Mouse (Mus musculus) hindbrain, embryonic 16.5 days (tissue): ENCODE data around the gene Tbc1d9b. TPM values are rescaled to one million over a fixed set of nuclear protein-coding genes. Genes with fewer than 3 reads are reported as not detected.

ENCODE experiments used
- ATAC-seq: fragments of 200-750 bp; cut with Nextera tagmentation; 2 replicates; pipeline ENCODE4 v1.8.0; 2017; ENCODE audit warnings: moderate TSS enrichment, moderate library complexity
- H3K27ac ChIP-seq: fragments of 300-500 bp; sonication (generic); 2 replicates; pipeline ENCODE4 v1.5.1; 2014; ENCODE audit warnings: low read depth, mild to moderate bottlenecking, control low read depth, low read length, moderate library complexity
- H3K27me3 ChIP-seq: fragments of 300-500 bp; sonication (generic); replicated peaks from 2 replicates; pipeline ENCODE4 v1.6.1; 2014; ENCODE audit warnings: low read length; ENCODE audit not compliant: control insufficient read depth, insufficient read depth
- H3K36me3 ChIP-seq: fragments of 300-500 bp; sonication (generic); 2 replicates; pipeline ENCODE4 v1.6.1; 2014; ENCODE audit warnings: mild to moderate bottlenecking, low read length, moderate library complexity, mixed read lengths; ENCODE audit not compliant: control insufficient read depth, insufficient read depth
- H3K4me1 ChIP-seq: fragments of 300-500 bp; sonication (generic); 2 replicates; pipeline ENCODE4 v1.6.1; 2014; ENCODE audit warnings: low read depth, low read length; ENCODE audit not compliant: control insufficient read depth, insufficient read depth
- H3K4me2 ChIP-seq: fragments of 300-500 bp; sonication (generic); 2 replicates; pipeline ENCODE4 v1.6.1; 2014; ENCODE audit warnings: mild to moderate bottlenecking, low read length, control low read depth, moderate library complexity
- H3K4me3 ChIP-seq: fragments of 300-500 bp; sonication (generic); 2 replicates; pipeline ENCODE4 v1.5.1; 2014; ENCODE audit warnings: mild to moderate bottlenecking, low read length, control low read depth, moderate library complexity
- H3K9ac ChIP-seq: fragments of 300-500 bp; sonication (generic); 2 replicates; pipeline ENCODE4 v1.6.1; 2014; ENCODE audit warnings: low read depth, mild to moderate bottlenecking, control low read depth, low read length, moderate library complexity
- H3K9me3 ChIP-seq: fragments of 300-500 bp; sonication (generic); 2 replicates; pipeline ENCODE4 v1.6.1; 2014; ENCODE audit warnings: mild to moderate bottlenecking, low read length, moderate library complexity; ENCODE audit not compliant: control insufficient read depth
- WGBS: fragments of 180-500 bp; shearing (Covaris S2); extraction: QIAGEN DNeasy Blood & Tissue Kit; methylation state at CpG from one replicate; pipeline ENCODE4 v1.1.7; 2014; 5-methylcytosine and 5-hydroxymethylcytosine counted together
- polyA plus RNA-seq: library from polyadenylated mRNA; unstranded; fragments of >200 nt; fragmentation: Nextera tagmentation; extraction: Ambion mirVana; gene quantifications from 2 replicates; pipeline ENCODE4 v1.2.1, GENCODE M21; 2015

Gene Tbc1d9b
- polyA plus RNA-seq, 1 experiment from 2014 or later, result 36.0 TPM

DNA sequence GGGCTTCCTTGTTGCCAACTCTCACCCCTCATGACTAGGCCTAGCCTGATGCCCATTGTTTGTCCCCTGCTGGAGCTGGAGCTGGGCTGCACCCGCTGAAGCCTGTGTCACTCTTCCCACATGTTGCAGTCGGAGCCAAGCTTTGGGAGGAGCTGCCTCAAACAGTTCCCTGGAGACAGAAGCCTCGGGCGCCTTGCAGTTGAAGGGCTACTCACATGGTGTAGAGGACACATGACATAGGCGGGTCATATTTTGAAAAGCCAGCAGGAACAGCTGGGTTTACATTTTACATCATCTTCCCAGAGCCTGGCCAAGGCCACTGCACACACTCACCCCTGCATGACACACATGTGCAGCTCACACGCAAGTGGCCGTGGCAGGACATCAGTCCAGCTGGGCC lies 18.0 kb downstream of the Tbc1d9b start:
- H3K9me3 ChIP-seq, result no peaks in the 10 kb centered on the region
- H3K4me1 ChIP-seq, result no peaks in the 10 kb centered on the region
- H3K27me3 ChIP-seq, result no peaks in the 10 kb centered on the region
- peaks cover 68% of the 10 kb centered on the region for H3K36me3 ChIP-seq
- WGBS, result 88% methylated on average over 7 of the region's 7 CpGs
- no peak for ATAC-seq
- H3K4me2 ChIP-seq, result no peak overlapping the region
- no peak overlapping the region for H3K27ac ChIP-seq
- no peak overlapping the region for H3K4me3 ChIP-seq
- H3K9ac ChIP-seq, result no peak overlapping the region

DNA sequence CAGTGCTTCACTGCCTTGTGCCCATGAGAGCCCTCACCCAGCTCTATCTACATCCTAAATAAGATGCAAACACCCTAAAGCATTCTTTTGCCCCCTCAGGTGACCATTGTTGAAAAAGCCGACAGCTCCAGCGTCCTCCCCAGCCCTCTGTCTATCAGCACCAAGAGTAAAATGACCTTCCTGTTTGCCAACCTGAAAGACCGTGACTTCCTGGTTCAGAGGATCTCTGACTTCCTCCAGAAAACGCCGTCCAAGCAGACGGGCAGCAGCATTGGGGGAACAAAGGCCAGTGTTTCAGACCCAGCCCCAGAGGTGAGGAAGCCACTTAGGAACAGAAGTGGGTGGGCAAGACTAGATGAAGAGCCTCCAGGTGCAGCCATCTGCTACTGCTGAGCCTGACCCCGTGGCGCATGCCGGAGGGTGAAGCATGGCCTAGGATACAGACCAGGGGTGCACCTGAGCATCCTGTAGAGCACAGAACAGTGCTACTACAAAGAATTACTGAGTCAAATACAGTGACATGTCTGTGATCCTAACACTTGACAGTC lies 18.5 kb downstream of the Tbc1d9b start:
- Histone ChIP-seq H3K4me3 (no peak overlapping the region), H3K9ac (no peak overlapping the region), H3K27me3 (no peaks in the 10 kb centered on the region), H3K4me1 (no peaks in the 10 kb centered on the region), H3K4me2 (no peak overlapping the region), H3K36me3 (peaks cover 70% of the 10 kb centered on the region), H3K9me3 (no peaks in the 10 kb centered on the region), H3K27ac (no peak overlapping the region)
- ATAC-seq, result no peak
- WGBS, result 88% methylated on average over 9 of the region's 9 CpGs

DNA sequence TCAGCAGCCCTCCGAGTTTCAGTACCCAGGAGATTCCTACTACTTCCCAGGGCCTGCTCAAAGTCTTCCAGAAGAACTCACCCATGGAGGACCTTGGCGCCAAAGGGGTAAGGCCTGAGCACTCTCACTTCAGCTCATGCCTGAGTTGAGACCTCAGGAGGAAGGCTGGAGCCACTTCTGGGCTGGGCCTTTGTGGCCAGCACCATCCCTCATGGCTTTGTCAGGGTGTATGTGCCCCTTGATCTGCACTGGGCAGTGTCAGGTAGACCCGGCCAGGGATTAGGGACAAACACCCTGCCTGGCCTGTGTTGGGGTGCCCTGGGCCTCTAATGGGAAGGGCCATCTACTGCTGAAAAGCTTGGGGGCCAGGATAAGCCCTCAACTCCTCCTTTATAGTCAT lies 20.2 kb downstream of the Tbc1d9b start:
- Histone ChIP-seq H3K4me3 (no peak overlapping the region), H3K9ac (no peak overlapping the region), H3K36me3 (peaks cover 61% of the 10 kb centered on the region), H3K9me3 (no peaks in the 10 kb centered on the region), H3K4me2 (no peak overlapping the region), H3K27me3 (no peaks in the 10 kb centered on the region), H3K27ac (no peak overlapping the region), H3K4me1 (no peaks in the 10 kb centered on the region)
- no peak for ATAC-seq
- 80% methylated on average over 3 of the region's 3 CpGs for WGBS

DNA sequence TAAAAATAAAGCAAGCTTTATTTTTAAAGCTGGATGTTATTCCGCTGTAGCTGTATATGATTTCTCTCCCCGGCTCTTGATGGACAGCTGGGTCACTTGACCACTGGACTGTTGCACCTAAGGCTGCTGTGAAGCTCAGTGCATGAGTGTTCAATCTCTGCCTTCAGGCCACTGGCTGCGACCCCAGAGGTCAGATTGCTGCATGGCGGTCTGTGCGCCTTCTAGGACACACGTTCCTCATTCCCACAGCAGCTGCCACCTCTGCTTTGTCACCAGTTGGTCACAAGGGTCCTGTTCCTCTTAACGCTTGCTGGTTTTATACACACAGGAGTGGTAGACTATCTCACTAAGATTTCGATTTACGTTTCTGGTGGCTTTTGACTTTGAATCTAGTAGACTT lies 23.0 kb downstream of the Tbc1d9b start:
- Histone ChIP-seq H3K4me3 (no peak overlapping the region), H3K9me3 (no peaks in the 10 kb centered on the region), H3K27ac (no peak overlapping the region), H3K4me2 (no peak overlapping the region), H3K27me3 (no peaks in the 10 kb centered on the region), H3K4me1 (no peaks in the 10 kb centered on the region), H3K36me3 (peaks cover 76% of the 10 kb centered on the region), H3K9ac (no peak overlapping the region)
- 67% methylated on average over 9 of the region's 9 CpGs for WGBS
- no peak for ATAC-seq

DNA sequence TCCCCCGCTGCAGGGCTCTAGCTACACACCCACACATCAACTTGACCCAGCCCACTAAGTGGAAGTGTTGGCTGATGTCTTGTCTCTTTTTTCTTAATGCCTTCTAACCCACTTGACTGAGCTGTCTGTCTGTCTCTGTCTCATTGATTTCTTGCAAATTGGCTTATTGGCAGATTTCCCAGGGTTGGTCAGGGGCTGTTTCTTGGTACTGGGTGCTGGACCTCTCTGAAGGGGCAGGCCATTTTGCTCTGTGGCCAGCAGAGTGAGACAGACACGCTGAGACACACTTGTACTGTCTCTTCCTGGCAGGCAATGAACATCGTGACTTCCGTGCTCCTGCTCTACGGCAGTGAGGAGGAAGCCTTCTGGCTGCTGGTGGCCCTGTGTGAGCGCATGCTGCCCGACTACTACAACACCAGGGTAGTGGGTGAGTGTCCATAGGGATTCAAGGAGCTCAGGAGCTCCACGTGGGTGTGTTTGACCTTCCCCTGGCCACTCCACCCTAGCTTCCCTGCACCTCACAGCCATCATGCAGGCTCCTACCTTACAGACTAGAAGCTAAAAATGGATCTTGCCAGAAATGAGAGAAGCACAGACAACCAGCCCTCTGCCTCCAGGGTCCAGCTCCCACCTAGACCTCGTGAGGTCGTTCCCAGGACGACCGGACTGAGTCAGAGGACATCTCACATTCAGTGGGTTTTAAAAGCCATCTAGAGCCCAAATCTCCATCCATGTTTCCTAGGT lies 23.8 kb downstream of the Tbc1d9b start:
- Histone ChIP-seq H3K9ac (no peak overlapping the region), H3K27ac (no peak overlapping the region), H3K27me3 (no peaks in the 10 kb centered on the region), H3K4me3 (no peak overlapping the region), H3K4me1 (no peaks in the 10 kb centered on the region), H3K4me2 (no peak overlapping the region), H3K36me3 (peaks cover 70% of the 10 kb centered on the region), H3K9me3 (no peaks in the 10 kb centered on the region)
- no peak for ATAC-seq
- WGBS, result 85% methylated on average over 12 of the region's 12 CpGs

DNA sequence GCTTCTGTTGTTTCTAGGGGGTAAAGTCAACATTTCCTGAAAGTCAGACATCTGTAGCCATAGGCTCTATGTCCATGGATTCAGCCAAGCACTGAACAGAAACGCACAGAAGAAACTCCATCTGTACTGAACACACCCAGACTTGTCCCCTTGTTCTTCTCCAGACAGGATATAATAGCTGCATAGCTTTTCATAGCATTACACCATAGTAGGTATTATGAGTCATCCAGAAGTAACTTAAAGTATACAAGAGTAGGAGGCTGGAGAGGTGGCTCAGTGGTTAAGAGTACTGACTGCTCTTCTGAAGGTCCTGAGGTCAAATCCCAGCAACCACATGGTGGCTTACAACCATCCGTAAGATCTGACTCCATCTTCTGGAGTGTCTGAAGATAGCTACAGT lies 24.6 kb downstream of the Tbc1d9b start:
- Histone ChIP-seq H3K9me3 (no peaks in the 10 kb centered on the region), H3K27ac (no peak overlapping the region), H3K27me3 (no peaks in the 10 kb centered on the region), H3K4me3 (no peak overlapping the region), H3K4me2 (no peak overlapping the region), H3K9ac (no peak overlapping the region), H3K4me1 (no peaks in the 10 kb centered on the region), H3K36me3 (peaks cover 69% of the 10 kb centered on the region)
- 97% methylated on average over 2 of the region's 2 CpGs for WGBS
- no peak for ATAC-seq

DNA sequence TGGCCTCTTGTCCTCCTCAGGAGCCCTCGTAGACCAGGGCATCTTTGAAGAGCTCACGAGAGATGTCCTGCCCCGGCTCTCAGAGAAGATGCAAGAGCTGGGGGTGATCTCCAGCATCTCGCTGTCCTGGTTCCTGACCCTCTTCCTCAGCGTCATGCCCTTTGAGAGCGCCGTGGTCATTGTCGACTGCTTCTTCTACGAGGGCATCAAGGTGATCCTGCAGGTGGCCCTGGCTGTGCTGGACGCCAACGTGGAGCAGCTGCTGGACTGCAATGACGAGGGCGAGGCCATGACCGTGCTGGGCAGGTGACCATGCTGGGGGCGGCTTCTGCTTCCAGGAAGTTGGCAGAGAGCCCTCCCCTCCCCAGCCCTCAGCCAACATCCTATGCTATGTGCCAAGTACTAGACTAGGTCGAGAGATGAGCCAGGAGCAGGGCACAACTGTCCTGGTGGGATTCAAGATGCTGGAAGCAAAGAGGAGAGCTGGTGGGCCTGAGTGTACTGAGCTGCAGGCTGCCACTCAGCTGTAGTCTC lies 25.6 kb downstream of the Tbc1d9b start:
- ATAC-seq, result no peak
- Histone ChIP-seq H3K9ac (no peak overlapping the region), H3K36me3 (peaks cover 64% of the 10 kb centered on the region), H3K9me3 (no peaks in the 10 kb centered on the region), H3K4me1 (no peaks in the 10 kb centered on the region), H3K4me3 (no peak overlapping the region), H3K4me2 (no peak overlapping the region), H3K27ac (no peak overlapping the region), H3K27me3 (no peaks in the 10 kb centered on the region)
- WGBS, result 93% methylated on average over 16 of the region's 16 CpGs

DNA sequence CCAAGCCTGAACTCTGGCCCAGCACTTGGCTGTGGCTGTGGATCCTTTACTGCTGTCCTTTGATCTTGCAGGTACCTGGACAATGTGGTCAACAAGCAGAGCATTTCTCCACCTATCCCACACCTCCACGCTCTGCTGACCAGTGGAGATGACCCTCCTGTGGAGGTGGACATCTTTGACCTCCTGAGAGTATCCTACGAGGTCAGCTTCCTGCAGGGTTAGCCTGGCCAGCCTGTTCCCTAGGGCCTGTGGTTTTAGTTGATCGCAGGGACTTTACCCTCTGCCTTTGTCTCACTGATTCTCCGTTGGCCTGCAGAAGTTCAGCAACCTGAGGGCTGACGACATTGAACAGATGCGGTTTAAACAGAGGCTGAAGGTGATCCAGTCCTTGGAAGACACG lies 27.1 kb downstream of the Tbc1d9b start:
- no peaks in the 10 kb centered on the region for H3K9me3 ChIP-seq
- H3K9ac ChIP-seq, result no peak overlapping the region
- no peaks in the 10 kb centered on the region for H3K4me1 ChIP-seq
- ATAC-seq, result no peak
- no peak overlapping the region for H3K4me2 ChIP-seq
- H3K27me3 ChIP-seq, result no peaks in the 10 kb centered on the region
- 93% methylated on average over 7 of the region's 7 CpGs for WGBS
- H3K36me3 ChIP-seq, result peaks cover 60% of the 10 kb centered on the region
- H3K27ac ChIP-seq, result no peak overlapping the region
- no peak overlapping the region for H3K4me3 ChIP-seq

DNA sequence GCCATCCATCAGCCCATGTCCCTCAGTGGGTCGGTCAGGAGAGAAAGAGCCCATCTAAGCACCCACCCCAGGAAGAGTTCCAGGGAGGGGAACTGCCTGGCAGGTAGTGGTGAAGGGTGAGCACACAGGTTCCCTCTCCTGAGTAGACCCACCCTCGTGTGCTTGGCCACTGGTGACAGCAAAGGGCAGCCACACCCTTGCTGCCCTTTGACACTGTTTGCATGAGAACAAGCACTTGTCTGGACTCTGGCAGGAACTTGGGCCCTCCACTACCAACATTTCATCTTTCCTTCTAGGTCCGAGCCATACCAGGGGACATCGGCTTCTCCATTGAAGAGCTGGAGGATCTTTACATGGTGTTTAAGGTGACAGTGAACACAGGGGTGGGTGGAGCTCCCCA lies 28.2 kb downstream of the Tbc1d9b start:
- H3K4me1 ChIP-seq, result no peaks in the 10 kb centered on the region
- H3K9me3 ChIP-seq, result no peaks in the 10 kb centered on the region
- WGBS, result 82% methylated on average over 4 of the region's 4 CpGs
- no peaks in the 10 kb centered on the region for H3K27me3 ChIP-seq
- H3K4me3 ChIP-seq, result no peak overlapping the region
- H3K9ac ChIP-seq, result no peak overlapping the region
- no peak for ATAC-seq
- H3K27ac ChIP-seq, result no peak overlapping the region
- peaks cover 64% of the 10 kb centered on the region for H3K36me3 ChIP-seq
- no peak overlapping the region for H3K4me2 ChIP-seq
